Mouse (Mus musculus) midbrain, postnatal 0 days (tissue): Measurements from ENCODE around the gene Tubb4a. TPM values are rescaled to one million over a fixed set of nuclear protein-coding genes. Genes with fewer than 3 reads are reported as not detected.

Experiments
- ATAC-seq: fragments of 200-750 bp; cut with Nextera tagmentation; 2 replicates; pipeline ENCODE4 v1.8.0; 2017; ENCODE audit warnings: moderate number of reproducible peaks, mild to moderate bottlenecking, moderate TSS enrichment, moderate library complexity; ENCODE audit not compliant: low FRiP score
- DNase-seq: peaks from one replicate; pipeline ENCODE4 v3.0.0-alpha.2; 2015; ENCODE audit warnings: low spot score
- H3K27ac ChIP-seq: fragments of 300-500 bp; sonication (generic); 2 replicates; pipeline ENCODE4 v1.5.1; 2014; ENCODE audit warnings: low read depth, mild to moderate bottlenecking, low read length, mixed read lengths
- H3K27me3 ChIP-seq: fragments of 300-500 bp; sonication (generic); 2 replicates; pipeline ENCODE4 v1.6.1; 2014; ENCODE audit warnings: low read length, control low read depth, mixed read lengths; ENCODE audit not compliant: insufficient read depth
- H3K36me3 ChIP-seq: fragments of 300-500 bp; sonication (generic); 2 replicates; pipeline ENCODE4 v1.6.1; 2014; ENCODE audit warnings: low read length, control low read depth, mixed read lengths; ENCODE audit not compliant: insufficient read depth
- H3K4me1 ChIP-seq: fragments of 300-500 bp; sonication (generic); 2 replicates; pipeline ENCODE4 v1.6.1; 2014; ENCODE audit warnings: mild to moderate bottlenecking, control low read depth, antibody characterized with exemption, low read length, mixed read lengths; ENCODE audit not compliant: insufficient read depth
- H3K4me2 ChIP-seq: fragments of 300-500 bp; sonication (generic); 2 replicates; pipeline ENCODE4 v1.6.1; 2014; ENCODE audit warnings: low read depth, mild to moderate bottlenecking, low read length, mixed read lengths; ENCODE audit not compliant: poor library complexity, severe bottlenecking
- H3K4me3 ChIP-seq: fragments of 300-500 bp; sonication (generic); 2 replicates; pipeline ENCODE4 v1.5.1; 2014; ENCODE audit warnings: low read depth, mild to moderate bottlenecking, low read length, moderate library complexity
- H3K9ac ChIP-seq: fragments of 300-500 bp; sonication (generic); replicated peaks from 2 replicates; pipeline ENCODE4 v1.6.1; 2014; ENCODE audit warnings: mild to moderate bottlenecking, low read length, moderate library complexity, mixed read lengths; ENCODE audit not compliant: poor library complexity, severe bottlenecking
- H3K9me3 ChIP-seq: fragments of 300-500 bp; sonication (generic); 2 replicates; pipeline ENCODE4 v1.6.1; 2016; ENCODE audit warnings: low read length, control low read depth
- CTCF ChIP-seq: IDR thresholded peaks from 2 replicates; pipeline ENCODE4 v1.5.1; 2016; ENCODE audit warnings: antibody characterized with exemption, mild to moderate bottlenecking
- WGBS: fragments of 180-500 bp; shearing (Covaris S2); extraction: QIAGEN DNeasy Blood & Tissue Kit; methylation state at CpG from one replicate; pipeline ENCODE4 v1.1.7; 2014; 5-methylcytosine and 5-hydroxymethylcytosine counted together
- polyA plus RNA-seq: library from polyadenylated mRNA; unstranded; fragments of >200 nt; fragmentation: Nextera tagmentation; extraction: Ambion mirVana; gene quantifications from 2 replicates; pipeline ENCODE4 v1.2.1, GENCODE M21; 2015
- total RNA-seq: library from RNA; depleted of rRNA; stranded (reverse); fragments of >200 nt; gene quantifications from 2 replicates; pipeline ENCODE4 v1.2.3, GENCODE M21; 2014

Gene Tubb4a
- total and polyA plus RNA-seq, 2 experiments from 2014 or later: 206 to 408 TPM

GRCm38 (mm10) chr17:57105181-57106034, 17.8 kb upstream of the Tubb4a start, which contains the start of gene Tnfsf9:
Tnfsf9 (plus strand) TSS chr17:57105325.
- peaks cover 2% of the 10 kb centered on the region; the same call in 1 of the 2 replicates for H3K4me1 ChIP-seq
- H3K4me3 ChIP-seq: peak within 1 kb of the TSS; percentile 65
- DNase-seq (peak; percentile 44), ATAC-seq (peak; percentile 76)
- peak within 1 kb of the TSS; percentile 81 for H3K4me2 ChIP-seq
- no peaks in the 10 kb centered on the region for H3K36me3 ChIP-seq
- no peaks in the 10 kb centered on the region for H3K9me3 ChIP-seq
- WGBS: under 1% methylated on average over 50 of the region's 61 CpGs
- no peaks in the 10 kb centered on the region for H3K27me3 ChIP-seq
- no peak for TF ChIP-seq CTCF
- H3K9ac ChIP-seq: peak within 1 kb of the TSS; percentile 70
- H3K27ac ChIP-seq: no peak within 1 kb of the TSS

GRCm38 (mm10) chr17:57104496-57104895, 16.9 kb upstream of the Tubb4a start:
- H3K27me3 ChIP-seq: no peaks in the 10 kb centered on the region
- no peak overlapping the region for H3K9ac ChIP-seq
- ATAC-seq (no peak), DNase-seq (no peak)
- WGBS: 46% methylated on average over 4 of the region's 4 CpGs
- H3K9me3 ChIP-seq: no peaks in the 10 kb centered on the region
- peaks cover 2% of the 10 kb centered on the region; the same call in 1 of the 2 replicates for H3K4me1 ChIP-seq
- H3K36me3 ChIP-seq: no peaks in the 10 kb centered on the region
- no peak for TF ChIP-seq CTCF
- peak overlapping the region; percentile 65 for H3K4me3 ChIP-seq
- no peak overlapping the region for H3K27ac ChIP-seq
- H3K4me2 ChIP-seq: peak overlapping the region; percentile 81

- Histone ChIP-seq H3K27ac (no peak overlapping the region), H3K9ac (no peak overlapping the region), H3K36me3 (no peaks in the 10 kb centered on the region), H3K9me3 (no peaks in the 10 kb centered on the region), H3K4me1 (peaks cover 2% of the 10 kb centered on the region; the same call in 1 of the 2 replicates), H3K4me3 (no peak overlapping the region), H3K27me3 (no peaks in the 10 kb centered on the region), H3K4me2 (no peak overlapping the region)
- TF ChIP-seq CTCF: no peak
- WGBS: 91% methylated on average over 2 of the region's 2 CpGs
- ATAC-seq (no peak), DNase-seq (no peak)
Measured at GRCm38 (mm10) chr17:57102276-57102675, 14.7 kb upstream of the Tubb4a start.

DNA sequence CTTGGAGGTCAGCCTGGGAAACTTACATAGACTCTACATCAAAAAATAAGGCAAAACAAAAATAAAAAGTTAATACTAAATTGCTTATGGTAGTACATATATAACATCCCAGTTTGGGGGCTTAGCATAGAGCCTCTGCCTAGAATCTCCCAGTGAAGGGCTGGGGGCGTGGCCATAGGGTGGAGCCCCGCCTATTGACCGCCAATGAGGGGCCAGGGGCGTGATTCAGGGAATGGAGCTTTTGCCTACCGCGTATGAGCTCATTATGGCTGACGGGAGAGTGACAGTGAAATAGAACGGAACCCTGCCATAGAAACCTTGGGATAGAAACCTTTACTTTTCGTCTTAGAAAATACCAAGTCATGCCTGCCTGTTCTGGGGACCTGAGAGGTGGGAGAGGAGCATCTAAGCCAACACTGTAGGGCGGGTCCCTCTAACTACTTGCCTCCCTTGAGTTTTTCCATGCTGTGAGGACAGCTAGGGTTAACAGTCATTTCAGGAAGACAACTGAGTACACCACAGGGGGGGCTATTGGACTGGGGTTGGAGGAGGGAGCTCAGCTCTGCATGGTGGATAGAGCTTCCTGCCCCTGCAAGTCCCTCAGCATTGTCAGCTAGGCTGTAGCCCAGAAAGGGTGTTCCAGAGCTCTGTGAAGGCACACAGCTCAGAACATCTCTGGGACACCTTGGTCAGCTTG, 12.2 kb upstream of the Tubb4a start:
- ATAC-seq: no peak
- Histone ChIP-seq H3K4me2 (no peak overlapping the region), H3K36me3 (no peaks in the 10 kb centered on the region), H3K9me3 (no peaks in the 10 kb centered on the region), H3K4me1 (no peaks in the 10 kb centered on the region; the same call in 1 of the 2 replicates), H3K27ac (no peak overlapping the region), H3K4me3 (no peak overlapping the region), H3K27me3 (no peaks in the 10 kb centered on the region), H3K9ac (no peak overlapping the region)
- 8% methylated on average over 10 of the region's 10 CpGs for WGBS
- DNase-seq: peak; percentile 17
- TF ChIP-seq CTCF: no peak

- TF ChIP-seq CTCF: no peak
- Histone ChIP-seq H3K4me3 (no peak overlapping the region), H3K27ac (no peak overlapping the region), H3K4me2 (no peak overlapping the region), H3K9ac (no peak overlapping the region), H3K27me3 (no peaks in the 10 kb centered on the region), H3K9me3 (no peaks in the 10 kb centered on the region), H3K4me1 (no peaks in the 10 kb centered on the region; the same call in 1 of the 2 replicates), H3K36me3 (no peaks in the 10 kb centered on the region)
- ATAC-seq (no peak), DNase-seq (no peak)
- 82% methylated on average over 5 of the region's 5 CpGs for WGBS
Measured at GRCm38 (mm10) chr17:57098321-57098720, 10.7 kb upstream of the Tubb4a start.

DNA sequence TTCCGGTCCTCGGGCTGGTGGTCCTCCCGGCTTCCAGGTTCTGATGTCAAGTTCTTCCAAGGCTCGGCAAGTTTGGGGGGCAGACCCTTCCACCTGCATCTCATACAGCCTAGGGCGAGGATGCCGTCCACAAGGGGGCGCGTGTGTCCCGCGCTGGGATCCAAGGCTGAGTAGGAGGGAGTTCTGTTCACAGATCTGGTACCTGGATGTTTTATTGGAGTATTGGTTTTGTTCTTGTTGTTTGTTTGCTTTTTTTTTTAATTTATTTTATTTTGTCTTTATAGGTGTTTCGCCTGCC, 9.0 kb upstream of the Tubb4a start:
- no peaks in the 10 kb centered on the region; the same call in 1 of the 2 replicates for H3K4me1 ChIP-seq
- peak; percentile 69 for ATAC-seq
- H3K4me2 ChIP-seq: peak overlapping the region; percentile 48

More for the DNA sequence above, 9.0 kb upstream of the Tubb4a start:
- peak; percentile 71 for DNase-seq
- no peak overlapping the region for H3K9ac ChIP-seq
- H3K27me3 ChIP-seq: no peaks in the 10 kb centered on the region
- TF ChIP-seq CTCF: peak; percentile 91
- H3K9me3 ChIP-seq: no peaks in the 10 kb centered on the region
- no peak overlapping the region for H3K27ac ChIP-seq
- H3K36me3 ChIP-seq: no peaks in the 10 kb centered on the region
- peak overlapping the region; percentile 15 for H3K4me3 ChIP-seq
- 2% methylated on average over 11 of the region's 11 CpGs for WGBS
